Mouse (Mus musculus): ENCODE results near the gene Tti1.
"Not testable (repeated sequence)": the region's sequence is repeated elsewhere in the genome, so short reads cannot be mapped to it uniquely, and the experiment has no call there.

Gene Tti1

DNA sequence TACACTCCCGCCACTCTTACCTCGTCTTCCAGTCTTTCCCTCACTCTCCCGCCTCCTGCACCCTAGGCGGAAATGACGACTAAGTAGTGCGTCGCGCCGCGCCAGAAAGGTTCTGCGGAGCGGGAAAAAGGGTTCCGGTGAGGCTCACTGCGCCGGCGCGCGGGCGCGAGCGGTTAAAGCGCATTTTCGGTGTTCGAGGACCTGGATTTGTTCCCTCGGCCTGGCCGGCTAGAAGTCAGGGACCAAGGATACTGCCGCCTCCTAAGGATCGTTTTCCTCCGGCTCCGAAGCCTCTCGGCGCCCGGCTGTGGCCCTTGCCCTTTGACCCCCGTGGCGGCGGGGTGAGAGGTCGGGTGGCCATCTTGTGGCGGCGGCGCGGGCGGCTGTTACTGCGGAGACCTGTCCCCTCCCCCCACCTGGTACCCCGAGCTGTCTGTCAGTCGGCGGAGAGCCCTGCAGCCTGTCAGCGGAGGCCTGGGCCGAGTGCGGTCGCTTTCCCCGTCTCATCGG lies at the start of gene Tti1, which contains the start of gene Rprd1b:
TSS of gene Tti1 (minus strand) at position 80 of the 510 bp plus-strand sequence.
TSS of gene Rprd1b (plus strand) at position 144 of the 510 bp plus-strand sequence.
- peak; percentile 92 for DNase-seq (ENCODE audit: low spot score)

DNA sequence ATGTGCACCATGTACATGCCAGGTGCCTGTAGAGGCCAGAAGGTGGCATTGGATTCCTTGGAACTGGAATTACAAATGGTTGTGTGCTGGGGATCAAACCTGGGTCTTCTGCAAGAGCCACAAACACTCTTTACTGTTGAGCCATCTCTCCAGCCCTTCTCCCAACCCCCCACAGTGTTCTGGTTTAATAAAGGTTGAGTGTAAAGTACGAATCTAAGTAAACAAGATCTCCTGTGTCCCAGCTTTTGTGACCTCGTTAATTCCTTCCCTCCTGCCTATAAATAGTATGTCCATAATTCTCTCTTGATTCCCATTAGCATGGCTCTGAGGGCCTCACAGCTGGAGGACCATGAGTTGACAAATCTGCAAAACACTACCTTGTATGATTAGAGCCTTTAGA lies 49.7 kb upstream of the Tti1 start:
- DNase-seq (ENCODE audit: low spot score), result no peak

DNA sequence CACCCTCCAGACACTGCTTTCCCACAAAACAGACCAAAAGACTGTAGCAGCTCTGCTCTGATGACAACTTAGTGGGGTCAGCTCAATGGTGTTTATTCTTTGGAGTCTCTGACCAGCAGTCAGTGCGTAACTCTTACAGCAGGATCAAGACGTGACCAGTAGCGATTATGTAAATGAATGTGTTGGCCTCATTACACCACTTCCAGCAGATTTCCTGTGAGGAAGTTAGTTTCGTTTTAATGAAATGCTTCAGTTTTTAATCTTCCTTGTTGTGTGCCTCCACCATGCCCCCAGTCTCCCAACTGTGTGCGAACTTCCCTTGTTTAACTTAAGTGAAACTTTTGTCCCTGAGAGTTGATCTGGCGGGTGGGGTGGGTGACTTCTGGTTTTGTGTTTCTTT lies 48.5 kb upstream of the Tti1 start:
- DNase-seq (ENCODE audit: low spot score), result no peak

DNA sequence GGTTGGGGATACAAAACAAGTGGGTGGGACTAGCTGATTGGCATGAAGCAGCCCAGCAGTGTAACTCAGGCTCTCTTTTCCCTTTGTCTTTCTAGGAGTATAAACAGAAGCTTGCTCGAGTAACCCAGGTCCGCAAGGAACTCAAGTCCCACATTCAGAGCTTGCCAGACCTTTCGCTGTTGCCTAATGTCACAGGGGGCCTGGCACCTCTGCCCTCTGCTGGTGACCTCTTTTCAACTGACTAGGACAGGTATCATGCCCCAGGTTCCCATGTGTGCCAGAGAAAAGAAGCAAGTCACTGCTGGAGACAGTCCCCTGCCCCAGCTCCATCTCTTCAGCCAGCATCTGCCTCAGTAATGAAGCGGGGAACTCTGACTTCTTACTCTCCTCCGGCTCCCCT lies 46.6 kb upstream of the Tti1 start:
- no peak for DNase-seq (ENCODE audit: low spot score)

DNA sequence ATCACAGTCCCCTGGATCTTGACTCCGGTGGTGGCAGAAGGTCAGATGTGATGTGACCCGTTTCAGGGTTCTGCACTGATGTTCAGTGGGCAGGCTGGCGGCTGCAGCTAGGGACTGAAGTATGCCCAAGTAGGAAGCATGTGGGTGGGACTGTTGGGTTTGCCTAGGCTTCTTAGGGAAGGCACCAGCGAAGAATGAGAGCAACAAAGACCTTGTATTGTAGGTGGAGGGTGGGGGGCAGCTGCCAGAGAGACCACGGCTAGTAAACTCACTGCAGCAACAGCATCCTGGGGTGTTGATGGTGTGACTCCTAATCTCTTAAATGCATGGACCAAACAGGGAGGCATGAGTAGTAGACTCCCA lies 43.4 kb upstream of the Tti1 start:
- DNase-seq (ENCODE audit: low spot score), result no peak

DNA sequence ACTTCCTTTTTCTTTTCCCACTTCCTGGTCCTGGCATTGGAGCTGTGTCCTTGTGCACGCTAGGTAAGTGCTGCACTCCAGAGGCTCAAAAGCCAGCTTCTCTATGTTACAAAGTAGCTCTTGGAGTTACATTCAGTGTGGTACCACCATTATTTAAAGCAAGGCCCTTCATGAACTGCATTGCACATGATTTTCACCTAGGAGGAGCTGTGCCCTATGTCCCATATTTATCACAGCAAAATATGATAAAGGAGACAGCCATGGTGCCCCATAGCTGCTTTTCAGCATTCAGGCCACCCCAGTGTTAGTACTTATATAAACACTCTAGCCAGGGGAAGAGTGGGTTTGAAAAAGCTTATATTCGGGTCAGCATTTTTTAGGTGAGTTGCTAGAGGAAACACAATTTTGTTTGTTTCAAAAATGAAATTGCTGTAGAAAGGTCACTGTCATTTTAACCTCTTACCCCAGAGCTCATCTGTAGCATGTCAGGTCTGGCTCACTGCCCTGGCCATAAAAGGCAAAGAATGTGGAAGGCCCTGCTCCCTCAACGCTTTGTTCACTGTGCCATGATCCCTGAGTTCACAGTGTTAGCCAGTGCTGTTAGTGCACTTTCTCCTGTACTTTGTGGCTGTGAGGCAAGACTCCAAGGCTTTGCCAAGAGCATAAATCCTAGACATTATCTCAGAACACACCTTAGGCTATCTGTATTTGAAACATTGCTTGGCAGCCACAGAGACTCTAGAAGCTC lies 42.8 kb upstream of the Tti1 start:
- DNase-seq (ENCODE audit: low spot score), result no peak

DNA sequence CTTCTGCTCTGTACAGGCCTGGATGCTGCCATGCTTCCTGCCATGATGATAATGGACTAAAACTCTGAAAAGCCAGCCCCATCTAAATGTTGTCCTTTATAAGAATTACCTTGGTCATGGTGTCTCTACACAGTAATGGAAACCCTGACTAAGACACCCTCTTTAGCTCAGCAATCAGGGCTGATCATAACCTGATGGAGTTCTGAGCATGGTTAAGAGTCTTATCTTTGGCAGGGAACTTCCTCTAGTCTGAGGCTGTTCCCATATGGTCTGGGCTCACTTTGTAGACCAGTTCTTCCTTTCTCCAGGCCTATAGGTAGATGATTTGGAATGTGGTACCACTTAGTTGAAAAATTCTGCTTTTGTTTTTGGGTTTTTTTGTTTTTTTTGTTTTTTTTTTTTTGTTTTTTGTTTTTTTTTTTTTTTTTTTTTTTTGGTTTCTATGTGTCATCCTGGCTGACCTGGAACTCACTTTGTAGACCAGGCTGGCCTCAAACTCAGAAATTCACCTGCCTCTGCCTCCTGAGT lies 40.3 kb upstream of the Tti1 start:
- DNase-seq (ENCODE audit: low spot score), result no peak

DNA sequence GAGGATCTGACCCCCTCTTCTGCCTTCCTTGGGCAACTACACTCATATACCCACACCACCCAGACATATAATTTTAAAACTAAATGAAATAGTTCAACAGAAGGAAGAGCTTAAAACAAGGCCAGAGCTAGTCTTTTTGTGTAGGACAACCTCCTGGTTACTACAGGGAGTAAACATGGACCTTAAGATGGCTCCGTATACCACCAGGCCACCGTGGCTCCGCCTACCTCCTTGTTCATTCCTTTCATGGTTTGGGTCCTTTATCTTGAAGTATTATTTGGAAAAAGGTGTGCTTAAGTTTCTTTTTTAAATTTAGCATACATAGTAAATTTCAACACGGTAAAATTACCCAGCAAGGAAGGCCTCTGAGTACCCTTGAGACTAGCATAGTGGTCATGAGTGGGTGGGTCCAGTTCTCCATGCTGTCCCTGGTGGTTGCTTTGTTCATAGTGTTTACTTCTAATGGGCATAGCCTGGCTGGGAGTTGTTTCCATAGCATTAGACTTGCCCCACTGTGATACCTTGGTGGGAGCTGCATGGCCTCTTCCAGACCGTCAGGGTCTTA lies 39.1 kb upstream of the Tti1 start:
- DNase-seq (ENCODE audit: low spot score), result no peak

DNA sequence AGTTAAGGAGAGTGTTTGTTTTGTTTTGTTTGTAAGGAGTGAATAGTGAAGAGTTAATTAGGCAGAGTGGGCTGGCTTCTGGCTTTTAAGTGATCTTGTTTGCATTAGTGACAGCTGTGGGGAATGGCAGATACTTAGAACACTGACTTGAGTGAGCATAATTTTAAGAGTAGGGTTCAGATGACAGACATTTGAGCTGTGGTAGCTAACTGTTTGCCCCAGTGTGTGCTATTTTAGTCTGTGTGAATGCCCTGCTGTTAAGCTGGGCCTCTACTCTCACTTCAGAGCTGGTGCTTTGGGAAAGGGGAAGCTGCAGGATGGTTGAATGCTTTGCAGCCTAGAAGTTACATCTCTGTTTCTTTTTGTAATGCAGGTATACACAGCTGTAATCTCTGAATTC lies 38.2 kb upstream of the Tti1 start:
- DNase-seq (ENCODE audit: low spot score), result no peak

DNA sequence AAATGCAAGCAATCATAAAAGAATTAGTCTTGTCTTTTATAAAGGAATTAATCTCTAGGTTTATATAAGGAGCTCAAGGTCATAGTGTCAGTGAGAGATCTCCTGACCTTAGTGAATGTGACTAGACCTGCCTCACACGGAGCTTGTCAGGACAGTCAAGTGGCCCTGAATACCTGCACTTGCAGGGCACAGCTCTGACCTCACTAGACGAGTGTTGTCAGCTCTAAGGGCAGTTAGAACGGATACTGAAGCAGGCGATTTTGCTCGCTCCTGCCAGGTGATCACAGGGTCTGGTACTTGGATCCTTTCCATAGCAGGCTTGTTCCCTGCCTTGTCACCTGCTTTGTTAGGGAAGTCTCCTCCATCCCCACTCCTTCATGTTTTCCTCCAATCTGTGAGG lies 36.8 kb upstream of the Tti1 start:
- DNase-seq (ENCODE audit: low spot score), result no peak

DNA sequence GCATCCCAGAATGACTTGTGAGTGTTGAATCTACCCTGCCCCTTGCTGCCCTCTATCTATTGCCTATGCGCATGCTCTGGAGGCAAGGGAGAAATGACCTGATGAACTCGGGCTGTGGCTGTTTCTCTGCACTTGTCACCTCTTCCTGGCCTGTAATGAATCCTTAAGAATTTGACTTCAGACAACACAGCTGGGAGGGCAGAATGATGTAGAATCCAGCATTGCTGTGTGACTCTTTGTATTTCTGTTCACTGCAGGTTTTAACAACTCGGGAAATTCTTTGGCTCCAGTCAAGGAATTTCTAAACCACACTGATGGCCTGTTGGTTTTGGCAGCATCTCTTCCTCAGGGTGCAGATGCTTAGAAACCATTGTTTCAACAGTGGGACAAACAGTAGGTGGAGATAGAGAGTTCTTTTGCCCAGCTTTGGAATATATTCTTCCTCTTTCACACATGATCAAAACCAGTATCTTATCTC lies 36.4 kb upstream of the Tti1 start:
- DNase-seq (ENCODE audit: low spot score), result no peak

DNA sequence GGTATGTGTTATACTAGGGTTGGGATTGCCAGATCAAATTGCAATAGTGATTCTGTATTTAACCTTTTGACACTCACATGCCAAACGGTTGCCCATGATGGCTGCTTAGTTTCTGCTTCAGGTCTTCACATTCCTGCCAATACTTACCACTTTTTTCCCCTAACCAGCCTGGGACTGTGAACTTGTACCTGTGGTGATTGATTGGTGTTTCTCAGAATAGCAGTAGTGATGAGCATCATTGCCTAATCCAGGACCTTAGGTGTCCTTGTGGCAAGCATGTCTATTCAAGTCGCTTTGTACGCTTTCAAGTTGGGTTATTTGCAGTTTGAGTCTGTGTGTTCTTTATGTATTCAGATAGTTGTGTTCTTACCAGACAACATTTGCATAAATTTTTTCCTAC lies 34.8 kb upstream of the Tti1 start:
- DNase-seq (ENCODE audit: low spot score), result no peak

DNA sequence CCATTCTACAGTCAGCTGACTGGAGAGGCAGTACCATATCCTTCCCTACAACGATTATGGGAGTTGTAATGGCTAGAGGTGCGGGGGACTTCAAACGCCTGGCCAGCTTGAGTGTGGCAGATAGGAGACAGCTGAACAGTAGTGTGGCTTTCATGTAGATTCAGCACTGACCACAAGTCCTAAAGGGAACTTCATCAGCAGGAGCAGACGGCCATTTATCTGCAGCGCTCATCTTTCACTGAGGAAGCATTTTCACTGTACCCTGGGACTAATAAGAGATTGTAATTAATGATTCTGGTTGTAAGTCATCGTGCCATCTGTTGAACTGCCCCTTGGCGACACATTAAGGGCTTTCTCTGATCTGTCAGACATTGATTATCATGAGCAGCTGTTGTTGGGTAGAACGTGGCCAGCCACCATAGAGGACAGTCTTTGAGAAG lies 31.5 kb upstream of the Tti1 start:
- DNase-seq (ENCODE audit: low spot score), result no peak

DNA sequence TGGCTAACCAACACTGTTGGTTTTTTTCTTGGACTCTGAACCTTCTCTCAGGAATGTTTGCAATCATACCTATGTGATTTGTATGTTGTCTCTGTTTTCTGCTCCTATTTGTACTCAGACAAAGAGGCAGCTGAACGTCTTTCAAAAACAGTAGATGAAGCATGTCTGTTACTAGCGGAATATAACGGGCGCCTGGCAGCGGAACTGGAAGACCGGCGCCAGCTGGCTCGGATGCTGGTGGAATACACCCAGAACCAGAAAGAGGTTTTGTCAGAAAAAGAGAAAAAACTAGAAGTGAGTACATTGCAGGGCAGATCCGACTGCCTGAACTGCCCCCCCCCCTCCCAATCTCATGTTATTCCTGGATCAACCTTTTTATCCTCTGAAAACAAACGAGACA lies 30.3 kb upstream of the Tti1 start:
- DNase-seq (ENCODE audit: low spot score), result no peak

DNA sequence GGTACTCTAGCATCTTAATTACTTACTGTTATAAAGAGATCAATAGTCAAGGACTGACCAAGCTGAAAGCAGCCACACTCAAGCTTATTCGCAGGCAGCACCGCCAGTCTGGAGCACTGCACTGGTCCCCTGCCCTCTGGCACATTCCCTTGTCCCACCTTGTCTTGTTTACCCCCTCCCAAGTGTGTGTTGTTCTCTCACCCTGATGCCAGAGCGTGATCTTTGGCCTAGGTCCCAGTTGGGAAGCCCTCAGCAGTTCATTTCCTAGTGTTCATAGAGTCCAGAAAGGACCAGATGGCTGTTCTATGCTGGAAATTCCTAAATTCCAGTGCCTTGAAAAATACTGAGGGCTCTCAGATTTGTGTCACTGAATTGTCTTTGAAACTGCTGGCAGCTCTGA lies 28.8 kb upstream of the Tti1 start:
- no peak for DNase-seq (ENCODE audit: low spot score)

DNA sequence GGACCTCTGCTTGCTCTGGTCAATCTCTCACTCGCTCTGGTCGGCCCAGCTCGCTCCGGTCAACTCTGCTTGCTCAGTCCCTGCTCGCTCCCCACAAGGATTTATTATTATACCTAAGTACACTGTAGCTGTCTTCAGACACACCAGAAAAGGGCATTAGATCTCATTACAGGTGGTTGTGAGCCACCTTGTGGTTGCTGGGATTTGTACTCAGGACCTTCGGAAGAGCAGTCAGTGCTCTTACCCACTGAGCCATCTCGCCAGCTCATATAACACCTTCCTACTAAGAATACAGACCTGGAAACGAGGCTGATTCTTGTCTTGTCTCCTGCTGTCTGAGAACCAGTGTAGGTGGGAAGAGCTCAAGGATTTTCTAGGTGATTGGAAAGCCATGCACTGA lies 27.1 kb upstream of the Tti1 start:
- not testable (repeated sequence) for DNase-seq (ENCODE audit: low spot score)

DNA sequence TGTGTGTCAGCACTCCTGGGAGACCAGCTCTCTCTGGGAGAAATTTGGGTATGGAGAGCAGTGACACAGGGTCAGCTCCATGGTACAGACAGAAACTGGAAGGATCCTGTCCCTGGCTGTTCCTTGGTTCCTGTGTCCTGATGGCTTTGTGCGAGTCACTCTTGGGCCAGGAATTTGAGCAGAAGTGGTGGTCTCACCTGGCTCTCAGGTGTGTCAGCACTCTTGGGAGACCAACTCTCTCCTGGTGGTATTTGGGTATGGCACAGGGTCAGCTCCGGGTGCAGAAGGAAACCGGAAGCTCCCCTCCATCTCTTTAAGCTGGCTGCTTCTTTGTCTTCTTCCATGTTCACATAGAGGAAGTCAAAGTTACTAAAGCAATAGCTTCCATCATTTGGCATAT lies 26.4 kb upstream of the Tti1 start:
- DNase-seq (ENCODE audit: low spot score), result no peak

DNA sequence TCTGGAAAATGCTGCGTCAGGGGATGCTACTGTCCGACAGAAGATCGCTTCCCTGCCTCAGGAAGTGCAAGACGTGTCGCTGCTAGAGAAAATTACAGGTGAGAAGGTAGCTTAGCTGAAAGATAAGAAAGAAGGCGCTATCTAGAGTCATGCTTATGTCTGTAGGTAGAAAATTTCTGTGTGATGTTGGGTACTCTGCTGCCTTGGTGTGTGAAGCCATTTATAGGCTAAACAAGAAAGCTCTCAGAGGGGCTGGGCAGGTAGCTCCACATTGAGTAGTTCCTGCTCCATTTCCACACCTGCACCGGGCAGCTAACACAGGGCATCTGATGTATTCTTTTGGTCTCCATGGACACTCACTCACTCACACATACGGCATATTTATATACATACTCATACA lies 21.9 kb upstream of the Tti1 start:
- DNase-seq (ENCODE audit: low spot score), result no peak

DNA sequence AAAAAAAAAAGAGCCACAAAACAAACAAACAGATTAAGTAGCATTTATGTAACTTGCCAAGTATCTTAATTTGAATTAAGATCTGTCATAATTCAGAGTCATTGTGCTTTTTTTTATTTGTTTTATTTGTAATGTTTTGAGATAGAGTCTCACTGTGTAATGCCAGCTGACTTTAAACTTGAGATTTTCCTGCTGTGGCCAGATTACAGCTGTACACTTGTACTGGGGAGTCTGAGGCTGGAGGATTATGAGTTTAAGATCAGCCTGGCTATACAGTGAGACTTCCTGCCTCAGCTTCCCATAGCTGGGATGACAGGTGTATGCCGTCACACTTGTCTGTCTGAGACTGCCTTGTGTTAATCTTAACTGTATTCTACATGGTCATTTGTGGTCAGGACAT lies 20.5 kb upstream of the Tti1 start:
- no peak for DNase-seq (ENCODE audit: low spot score)

DNA sequence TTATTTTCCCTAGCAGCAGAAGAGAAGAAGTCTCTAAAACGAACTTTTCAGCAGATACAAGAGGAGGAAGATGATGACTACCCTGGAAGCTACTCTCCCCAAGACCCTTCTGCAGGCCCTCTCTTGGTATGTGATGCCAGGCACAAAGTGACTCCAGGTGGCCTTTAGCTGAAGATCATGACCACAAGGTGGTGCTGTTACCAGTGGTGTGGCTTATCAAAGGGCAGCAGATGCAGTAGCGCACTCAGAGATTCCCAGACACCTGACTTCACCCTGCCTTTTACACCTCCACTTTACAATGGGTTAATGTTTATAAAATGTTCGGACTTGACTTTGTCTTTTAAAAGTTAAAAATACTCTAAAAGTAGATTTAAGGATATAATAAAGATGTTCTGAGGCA lies 19.7 kb upstream of the Tti1 start:
- DNase-seq (ENCODE audit: low spot score), result peak; percentile 46

DNA sequence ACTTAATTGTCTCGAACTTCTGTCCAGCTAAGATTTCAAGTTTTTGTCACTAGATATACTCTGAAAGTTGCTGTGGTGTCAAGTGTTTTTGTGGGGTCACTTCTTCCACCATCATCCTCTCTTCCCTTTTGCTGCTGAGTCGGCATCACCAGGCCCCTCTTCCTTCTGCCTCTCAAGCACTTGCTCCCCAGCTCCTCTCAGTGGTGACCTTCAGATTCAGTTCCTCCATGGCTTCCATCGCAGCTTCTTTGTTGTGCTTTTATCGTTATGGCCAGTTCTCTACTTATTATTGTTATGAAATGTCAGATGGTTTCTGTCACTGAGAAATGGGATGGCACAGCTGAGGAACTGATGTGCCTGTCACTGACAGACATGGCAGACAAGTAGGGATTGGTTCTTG lies 18.0 kb upstream of the Tti1 start:
- DNase-seq (ENCODE audit: low spot score), result no peak

DNA sequence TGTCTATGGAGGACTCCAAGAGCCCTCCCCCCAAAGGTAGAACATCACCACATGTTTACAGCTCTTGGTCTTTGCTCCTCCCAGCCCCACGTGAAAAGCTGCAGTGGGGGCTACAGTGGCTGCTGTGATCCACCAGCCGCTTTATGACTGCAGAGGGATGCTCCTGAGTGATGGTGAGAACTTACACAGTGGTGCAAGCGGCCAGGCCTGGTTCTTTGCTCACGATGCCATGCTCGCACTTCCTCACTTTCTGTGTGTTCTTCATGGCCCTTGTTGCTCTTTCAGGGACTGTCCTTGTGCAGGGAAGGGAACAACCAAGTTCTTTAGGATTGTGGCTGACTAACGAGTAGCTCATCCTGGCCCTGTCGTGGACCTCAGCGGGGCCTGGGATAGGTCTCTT lies 15.3 kb upstream of the Tti1 start:
- DNase-seq (ENCODE audit: low spot score), result no peak

DNA sequence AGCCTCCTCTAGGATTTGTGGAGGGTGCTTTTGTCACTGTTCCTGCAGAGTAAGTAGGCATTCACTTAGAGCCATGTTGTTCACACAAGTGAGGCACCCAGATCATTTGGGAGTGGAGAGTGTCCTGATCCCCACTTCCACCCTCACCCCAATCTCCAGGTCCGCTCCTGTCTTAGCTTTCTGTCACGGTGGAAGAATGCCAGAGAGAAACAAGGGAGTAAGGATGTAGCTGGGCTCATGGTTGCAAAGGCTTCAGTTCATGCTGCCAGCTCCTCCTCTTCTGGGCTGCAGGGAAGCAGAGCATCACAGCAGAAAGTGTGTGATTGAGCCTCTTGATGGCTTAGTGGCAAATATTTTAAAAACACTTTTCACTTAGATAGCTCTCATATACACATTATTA lies 12.2 kb upstream of the Tti1 start:
- no peak for DNase-seq (ENCODE audit: low spot score)

DNA sequence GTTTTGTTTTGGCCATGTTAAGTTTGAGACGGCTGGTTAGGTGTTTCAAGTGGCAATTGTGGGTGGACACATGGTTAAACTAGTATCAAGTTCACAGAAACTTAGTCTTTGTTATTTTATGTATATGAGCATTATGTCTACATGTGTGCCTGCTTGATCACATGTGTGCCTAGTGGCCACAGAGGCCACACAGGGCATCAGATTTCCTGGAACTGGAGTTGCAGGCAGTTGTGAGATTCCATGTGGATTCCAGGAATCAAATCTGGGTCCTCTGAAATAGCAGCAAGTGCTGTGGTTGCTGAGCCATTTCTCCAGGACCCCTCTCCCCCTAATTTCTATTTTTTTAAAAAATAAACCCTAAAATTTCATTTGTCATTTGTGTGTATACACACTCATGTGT lies 11.4 kb upstream of the Tti1 start:
- DNase-seq (ENCODE audit: low spot score), result no peak
